Mouse (Mus musculus) hematopoietic stem cell, adult 5-6 weeks (primary cell): ENCODE measurements around the gene Sstr4. TPM values are rescaled to one million over a fixed set of nuclear protein-coding genes. Genes with fewer than 3 reads are reported as not detected.

Source experiments
- ATAC-seq, 2 experiments: fragments of 125-278 bp in 1 of 2; replicated peaks in 1 of 2; 2 replicates each; pipeline ENCODE4 v1.8.0; 2016 to 2017; ENCODE audit warnings: inconsistent platforms in 2 of 2, mild to moderate bottlenecking in 2 of 2, moderate number of reproducible peaks in 2 of 2, low read depth in 1 of 2, moderate TSS enrichment in 1 of 2; ENCODE audit not compliant: low FRiP score in 2 of 2, poor library complexity in 2 of 2, severe bottlenecking in 2 of 2, insufficient read depth in 1 of 2, low TSS enrichment in 1 of 2
- total RNA-seq: library from RNA; stranded (forward); fragments of 172-1452, 232-1000 nt; gene quantifications from 2 replicates; pipeline ENCODE4 v1.2.3, GENCODE M21; 2017

Gene Sstr4
- total RNA-seq, 1 experiment from 2014 or later, result not detected

DNA sequence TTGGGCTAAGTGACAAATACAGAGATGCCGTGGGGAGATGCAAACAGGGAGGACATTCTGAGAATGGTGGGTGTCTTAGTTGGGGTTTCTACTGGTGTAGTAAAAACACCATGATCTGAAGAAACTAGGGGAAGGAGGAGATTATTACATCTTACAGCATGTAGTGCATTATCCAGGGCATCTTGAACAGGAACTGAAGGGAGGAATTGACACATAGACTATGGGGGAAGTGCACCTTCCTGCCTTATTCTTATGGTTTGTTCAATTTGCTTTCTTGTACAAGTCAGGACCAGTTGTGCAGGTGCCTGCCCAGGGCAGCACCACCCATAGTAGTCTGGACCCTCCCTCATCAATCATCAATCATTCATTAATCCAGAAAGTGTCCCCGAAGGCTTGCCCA is 8.2 kb upstream of the Sstr4 start:
- ATAC-seq, result peak in 1 of 2 experiments; percentile 32; a peak in 1 of 4 replicates

DNA sequence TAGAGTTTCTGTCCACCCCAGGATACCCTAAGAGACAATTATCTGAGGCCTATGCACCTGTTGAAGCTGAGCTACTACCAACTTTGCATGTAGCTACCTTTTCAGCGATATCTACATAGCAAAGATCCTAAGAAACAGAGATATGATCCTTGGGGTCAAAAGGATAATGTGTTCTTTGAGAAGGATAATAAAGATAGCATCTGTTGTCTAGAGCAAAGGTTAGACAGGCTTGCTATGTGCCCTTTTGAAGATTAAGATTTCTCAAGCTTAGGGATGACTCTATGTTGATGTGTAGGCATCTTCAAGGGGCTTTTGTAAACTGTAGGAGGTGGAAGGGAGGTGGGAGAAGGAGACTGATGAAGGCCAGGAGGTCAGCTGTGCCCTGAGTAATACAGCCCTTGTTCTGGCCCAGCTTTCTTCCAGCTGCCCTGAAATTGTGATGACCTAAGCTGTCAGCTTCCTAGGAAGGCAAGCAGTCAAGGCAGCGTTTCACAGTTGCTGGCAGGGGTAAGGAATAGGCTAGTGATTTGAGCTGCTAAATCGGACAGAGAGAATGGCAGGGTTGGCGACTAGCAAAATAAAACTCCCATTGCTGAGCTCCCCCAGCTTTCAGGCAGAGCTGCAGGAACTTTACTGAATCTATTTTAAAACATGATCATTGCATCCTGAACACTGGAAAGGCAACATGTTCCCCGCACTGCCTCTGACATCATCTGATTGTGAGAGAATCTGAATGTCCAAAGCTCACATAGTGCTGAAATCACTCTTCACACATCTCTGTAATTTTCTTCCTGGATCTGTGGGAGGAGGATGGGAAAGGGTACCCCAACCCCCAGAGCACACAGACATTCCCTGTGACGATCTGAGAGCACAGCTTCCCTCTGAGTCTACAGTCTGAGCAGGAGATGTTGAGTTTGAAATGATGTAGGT is 7.2 kb upstream of the Sstr4 start:
- no peak for ATAC-seq

DNA sequence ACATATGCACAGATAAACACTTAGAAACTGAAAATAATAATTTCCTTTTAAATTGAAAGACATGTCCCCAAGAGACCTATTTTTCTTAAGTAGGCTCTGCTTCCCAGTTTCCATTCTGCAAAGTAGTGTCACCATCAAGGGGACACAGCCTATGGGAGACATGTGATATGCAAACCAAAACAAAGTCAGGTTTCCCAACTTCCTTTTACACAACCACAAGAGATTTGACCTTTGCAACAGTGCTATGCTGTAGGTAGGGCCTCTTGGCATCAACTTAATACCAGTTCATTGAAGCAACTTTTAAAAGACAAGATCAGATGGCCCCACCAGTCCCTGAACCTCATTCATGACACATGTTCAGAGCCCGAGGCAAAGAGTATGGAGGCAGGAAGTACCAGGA is 2.0 kb upstream of the Sstr4 start:
- ATAC-seq, result peak in 1 of 2 experiments; percentile 17; a peak in 1 of 4 replicates

DNA sequence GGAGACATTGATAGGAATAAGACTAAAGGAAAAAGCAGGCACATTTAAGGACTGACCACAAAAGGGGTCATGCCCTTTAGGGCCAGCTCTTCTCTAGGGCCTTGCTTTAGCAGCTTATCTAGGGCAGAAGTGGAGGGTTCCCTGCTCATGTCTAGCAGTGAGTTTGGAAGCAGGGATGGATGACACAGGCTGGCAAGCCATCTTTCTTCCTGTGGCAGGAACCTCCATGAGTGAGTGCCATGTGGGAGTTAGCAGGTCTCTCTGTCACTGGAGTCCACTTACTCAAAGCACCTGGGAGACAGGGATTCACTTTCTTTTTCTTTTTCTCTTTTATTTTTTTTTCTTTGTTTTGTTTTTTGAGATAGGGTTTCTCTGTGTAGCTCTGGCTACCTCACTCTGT is 1.3 kb upstream of the Sstr4 start:
- no peak for ATAC-seq

DNA sequence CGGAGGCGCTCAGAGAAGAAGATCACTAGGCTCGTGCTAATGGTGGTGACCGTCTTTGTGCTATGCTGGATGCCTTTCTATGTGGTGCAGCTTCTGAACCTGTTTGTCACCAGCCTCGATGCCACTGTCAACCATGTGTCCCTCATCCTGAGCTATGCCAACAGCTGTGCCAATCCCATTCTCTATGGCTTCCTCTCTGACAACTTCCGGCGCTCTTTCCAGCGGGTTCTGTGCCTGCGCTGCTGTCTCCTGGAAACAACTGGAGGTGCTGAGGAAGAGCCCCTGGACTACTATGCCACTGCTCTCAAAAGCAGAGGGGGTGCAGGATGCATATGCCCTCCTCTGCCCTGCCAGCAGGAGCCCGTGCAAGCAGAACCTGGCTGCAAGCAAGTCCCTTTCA is 1.1 kb downstream of the Sstr4 start:
- no peak for ATAC-seq

DNA sequence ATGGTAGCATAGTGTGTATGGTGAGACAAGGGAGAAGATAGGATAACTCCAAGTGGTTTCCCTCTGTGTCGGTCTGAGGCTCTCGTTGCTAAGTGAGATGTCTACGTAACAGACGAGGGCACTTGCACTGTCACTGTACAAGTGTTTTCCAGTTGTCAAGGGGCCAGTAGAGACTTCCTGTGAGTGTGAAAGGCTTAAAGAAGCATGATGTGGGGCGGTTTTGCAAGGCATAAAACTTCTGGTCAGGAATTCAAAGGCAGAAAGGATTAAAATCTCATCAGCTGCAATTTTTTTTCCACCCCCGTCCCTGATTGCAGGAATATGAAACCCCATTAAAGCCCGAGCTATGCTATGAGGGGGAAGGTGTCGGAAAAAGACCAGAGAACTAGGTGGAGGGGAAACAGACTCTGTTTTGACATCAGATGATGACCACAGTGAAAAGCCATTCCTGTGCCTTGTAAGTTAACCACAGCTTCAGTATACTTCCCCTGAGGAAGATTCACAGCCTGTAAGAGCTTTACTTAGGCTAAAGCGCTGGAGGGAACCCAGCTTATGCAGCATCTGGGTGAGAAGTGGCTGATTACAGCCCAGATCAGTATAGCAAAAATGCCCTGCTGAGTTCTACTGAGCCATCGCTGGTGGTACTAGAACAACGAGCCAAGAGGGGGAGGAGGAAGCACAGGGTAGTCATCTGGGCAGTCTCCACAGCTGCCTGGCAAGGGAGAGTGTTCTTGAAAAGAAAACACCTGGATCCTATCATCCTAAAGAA is 2.1 kb downstream of the Sstr4 start:
- peak; percentile 75 to 79 for ATAC-seq

DNA sequence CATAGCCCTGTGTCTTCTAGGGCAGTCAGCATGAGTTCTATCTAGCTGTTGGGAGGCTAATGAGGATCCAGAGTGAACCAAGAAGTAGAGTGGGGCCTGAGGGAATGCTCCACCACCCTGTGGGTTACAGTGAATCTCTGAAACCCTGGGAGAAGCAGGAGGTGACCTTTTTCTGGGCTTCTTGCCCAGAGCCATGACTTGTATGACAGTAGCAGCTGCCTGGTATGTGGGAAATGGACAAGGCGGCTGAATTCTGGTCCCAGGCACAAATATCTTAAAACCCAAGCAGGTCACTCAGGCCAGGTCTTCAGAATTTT is 2.6 kb downstream of the Sstr4 start:
- ATAC-seq, result peak; percentile 11 to 18

DNA sequence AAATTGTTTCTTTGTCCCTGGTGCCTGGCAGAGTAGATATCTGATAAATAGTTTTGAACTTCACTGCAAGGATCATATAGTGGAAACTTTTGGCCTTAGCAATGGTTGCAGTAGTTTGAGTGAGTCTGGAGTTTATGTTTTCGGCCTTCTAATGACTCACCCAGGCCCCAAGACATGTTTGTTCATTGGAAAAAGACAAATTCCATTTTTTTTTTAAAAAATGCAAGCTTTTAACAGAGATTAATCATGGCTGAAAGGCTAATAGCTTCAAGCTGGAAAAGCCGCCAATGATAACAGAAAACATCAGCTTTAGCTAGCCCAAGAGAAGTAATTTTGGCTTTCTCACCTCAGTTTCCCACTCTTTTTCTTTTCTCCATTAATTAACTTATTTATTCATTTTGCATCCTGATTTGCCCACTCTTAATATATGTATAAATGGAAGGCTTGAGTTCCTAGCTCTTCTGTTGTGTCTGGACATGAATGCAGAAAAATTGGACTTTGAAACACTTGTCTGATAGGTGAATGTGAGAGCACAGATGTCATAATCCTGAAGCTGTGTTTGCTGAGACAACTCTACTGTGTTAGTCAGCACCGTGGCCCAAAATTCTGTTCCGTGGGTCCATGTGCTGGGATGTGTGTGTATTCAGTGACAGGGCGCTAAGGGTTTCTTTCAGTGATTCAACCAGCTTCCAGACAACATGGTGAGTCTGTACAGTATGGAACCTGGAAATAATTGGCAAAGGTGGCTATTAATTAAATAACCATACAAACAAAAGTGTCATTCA is 3.9 kb downstream of the Sstr4 start:
- ATAC-seq, result no peak

DNA sequence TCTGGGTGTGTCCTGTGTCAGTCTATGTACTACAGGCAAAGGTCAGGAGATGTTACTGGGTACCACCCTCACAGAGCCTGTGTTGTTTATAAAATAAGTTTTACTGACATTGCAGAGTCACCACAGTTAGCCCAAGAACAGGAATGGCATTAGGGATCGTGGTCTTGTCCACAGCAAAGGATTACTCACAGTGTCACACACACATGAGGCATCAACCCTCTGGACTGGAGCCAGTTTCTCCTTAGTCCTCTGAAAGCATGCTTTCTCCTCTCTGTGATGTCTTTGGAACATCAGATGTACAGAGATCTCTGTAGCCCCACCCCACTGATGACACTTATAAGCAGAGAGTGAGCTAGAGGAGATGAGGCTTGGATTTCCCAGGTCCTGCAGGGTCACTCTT is 7.1 kb downstream of the Sstr4 start:
- no peak for ATAC-seq

DNA sequence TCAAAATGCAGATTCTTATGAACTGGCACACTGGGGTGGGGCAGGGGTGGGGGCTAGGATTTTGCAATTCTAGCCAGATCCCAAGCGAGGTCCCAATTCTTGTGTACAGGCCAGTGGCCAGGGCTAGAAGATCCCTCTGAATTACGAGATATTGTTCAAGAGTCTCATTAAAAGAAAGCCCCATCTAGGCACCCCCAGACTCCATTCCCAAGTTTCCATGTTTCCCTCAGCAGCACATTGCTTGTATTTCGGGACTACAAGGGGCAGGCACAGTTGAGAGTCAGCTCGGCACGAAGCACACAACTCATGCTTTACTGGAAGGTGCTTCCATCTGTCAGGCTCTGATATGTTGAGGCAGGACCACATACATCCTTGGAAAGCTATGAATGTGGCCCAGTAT is 9.8 kb downstream of the Sstr4 start:
- ATAC-seq, result no peak

DNA sequence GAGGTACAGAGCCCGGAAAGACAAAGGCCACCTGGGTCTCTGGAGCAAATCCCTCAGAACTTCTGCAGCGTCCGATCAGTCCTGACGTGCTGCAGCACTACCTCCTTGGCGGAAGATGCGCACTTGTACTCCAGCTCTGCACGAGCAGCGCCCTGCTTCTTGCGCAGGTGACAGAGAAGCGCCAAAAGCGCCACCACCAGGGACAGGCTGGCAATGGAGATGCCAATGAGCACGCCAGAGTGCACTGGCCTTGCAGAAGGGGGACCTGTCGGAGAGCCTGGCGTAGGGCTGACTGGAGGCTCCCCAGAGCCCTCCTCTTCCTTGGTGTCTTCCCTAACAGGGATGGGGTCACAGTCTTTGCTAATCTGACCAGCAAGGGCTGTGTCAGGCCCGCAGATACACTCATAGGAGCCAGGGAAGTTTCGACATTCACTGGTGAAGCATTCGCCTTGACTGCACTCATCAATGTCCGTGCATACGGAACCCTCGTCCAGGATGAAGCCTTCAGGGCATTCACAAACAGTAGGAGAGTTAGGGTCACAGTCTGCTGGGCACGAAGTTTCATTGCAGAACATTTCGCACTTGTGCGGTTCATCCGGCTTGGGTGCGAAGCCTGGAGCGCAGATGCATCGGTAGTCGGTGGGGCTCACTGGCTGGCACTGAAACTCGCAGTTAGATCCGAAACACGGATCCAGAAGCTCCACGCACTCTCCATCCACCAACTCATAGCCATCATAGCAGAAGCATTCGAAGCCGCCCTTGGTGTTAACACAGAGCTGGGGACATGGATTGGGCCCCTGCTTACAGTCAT is 11.2 kb downstream of the Sstr4 start:
- peak; percentile 33 for ATAC-seq

DNA sequence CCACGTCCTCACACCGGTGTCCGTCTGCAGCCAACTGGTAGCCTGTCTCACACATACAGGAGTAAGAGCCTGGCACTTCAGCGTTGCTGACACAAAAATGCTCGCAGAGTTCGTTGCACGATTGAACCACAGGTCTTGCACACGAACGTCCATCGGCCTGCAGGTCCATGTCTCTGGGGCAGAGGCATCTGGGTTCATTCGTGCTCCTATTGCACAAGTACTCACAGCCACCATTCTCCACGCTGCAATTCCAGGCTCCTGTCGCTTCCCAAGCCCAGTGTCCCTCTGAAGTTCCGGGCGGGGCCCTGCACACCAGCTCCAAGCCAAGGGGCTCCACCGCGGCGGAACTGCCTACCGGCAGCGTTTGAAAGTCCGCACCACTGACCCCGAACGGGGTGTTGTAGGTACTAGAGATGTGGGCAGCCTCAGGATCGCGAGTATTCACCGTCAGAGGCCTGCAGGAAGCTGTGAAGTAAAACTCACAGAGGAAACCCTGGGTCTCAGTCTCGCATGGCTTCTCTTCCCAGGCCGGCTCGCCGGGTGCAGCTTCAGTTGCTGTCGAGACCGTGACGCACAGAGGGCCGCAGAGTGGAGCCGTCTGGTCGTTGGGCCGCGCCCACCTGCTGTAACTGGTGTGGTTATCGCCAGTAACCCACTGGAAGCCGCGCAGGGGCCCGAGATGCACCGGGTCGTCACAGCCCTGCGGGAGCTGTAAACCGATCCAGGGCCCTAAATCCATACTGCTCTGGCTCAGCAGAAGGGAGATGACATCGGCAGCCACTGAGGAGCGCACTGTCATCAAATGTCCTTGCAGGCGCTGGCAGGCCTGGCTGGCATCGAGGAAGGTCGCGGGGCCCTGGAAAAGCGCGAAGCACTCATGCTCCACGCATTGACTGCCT is 12.1 kb downstream of the Sstr4 start:
- ATAC-seq, result peak; percentile 28 to 58

DNA sequence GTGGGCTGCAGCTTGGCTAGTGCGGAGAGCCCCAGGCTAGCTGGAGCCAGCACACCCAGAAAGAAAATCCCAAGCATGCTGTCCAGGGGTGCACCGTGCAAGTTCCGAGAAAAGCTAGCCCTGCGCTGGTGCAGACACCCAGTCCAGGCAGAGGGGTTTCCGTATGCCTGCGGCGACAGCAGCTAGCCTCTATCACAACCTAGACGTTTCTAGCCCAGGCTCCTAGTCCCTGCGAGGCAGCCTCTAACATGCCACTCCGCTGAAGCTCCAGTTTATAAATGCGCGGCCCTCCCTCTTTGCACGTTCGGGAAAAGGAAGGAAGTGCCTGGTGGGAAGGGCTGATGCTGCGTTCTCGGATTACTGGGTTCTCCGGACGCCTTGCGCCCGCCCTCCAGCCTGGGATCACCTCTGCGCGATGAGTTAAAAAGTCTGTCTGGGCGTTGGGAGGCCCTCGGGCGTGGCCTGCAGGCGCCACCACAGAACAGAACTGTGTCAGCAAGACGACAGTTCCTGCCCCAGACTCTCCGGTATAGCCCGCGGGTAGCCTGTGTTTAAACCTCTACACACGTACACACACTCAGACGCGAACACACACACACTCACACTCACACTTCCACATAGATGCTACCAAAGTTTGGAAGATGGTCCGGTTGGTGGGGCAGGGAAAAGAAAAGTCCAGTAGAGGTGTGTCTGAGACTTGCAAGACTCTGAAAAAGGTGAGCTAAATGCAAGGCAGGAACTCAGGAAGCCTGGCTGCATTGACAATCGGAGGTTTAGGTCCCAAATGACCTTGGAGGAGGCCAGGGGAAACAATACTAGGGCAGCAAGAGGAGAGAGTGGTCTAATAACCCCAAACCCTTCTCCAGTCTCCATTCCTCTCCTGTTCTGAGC is 13.0 kb downstream of the Sstr4 start, which contains the start of gene Thbd:
Gene Thbd (minus strand): TSS at position 319 of the 891 bp plus-strand sequence.
- ATAC-seq, result peak; percentile 58 to 70

DNA sequence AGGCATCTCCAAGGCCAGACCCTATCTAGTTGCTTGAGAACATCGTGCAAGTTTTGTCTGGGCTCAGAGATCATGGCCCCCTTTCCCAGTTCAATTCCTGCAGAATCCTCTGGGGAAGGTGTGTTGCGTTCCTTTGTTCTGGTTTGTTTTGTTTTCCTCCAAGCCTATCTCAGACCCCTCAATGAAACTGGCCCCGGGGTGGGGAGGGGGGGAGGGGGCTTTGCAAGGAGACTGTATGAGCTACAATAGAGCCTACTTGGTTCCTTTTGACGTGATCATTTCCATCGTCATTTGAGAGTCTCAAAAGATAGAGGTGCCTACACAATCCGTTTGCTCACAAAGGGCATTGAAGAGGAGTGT is 13.6 kb downstream of the Sstr4 start:
- no peak for ATAC-seq

DNA sequence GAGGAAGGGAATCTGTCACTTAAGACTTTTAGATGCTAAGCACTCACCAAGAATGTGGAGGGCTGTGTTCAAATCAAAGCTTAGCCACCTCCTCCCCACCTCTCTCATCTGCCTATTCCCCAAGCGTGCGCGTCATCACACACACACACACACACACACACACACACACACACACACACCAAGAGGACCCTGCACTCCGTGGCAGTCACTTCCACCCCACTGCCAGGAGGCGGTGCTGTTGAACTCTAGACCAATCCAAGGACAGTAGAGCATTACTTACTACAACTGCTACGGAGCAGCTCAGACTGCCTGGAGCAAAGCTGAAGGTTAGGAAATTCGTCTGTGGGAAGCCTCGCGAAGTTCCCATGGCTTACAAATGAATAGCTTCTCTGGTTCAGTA is 14.0 kb downstream of the Sstr4 start:
- ATAC-seq, result peak; percentile 70 to 73
